Mouse (Mus musculus) E14TG2a.4 (cell line): ENCODE measurements around the gene Trip6.

ENCODE experiments used
- CTCF ChIP-seq: conservative IDR thresholded peaks from 2 replicates; pipeline ENCODE4 v1.5.1; 2014; ENCODE audit warnings: low read length
- NANOG ChIP-seq: IDR thresholded peaks from 2 replicates; pipeline ENCODE4 v1.6.1; 2014; ENCODE audit warnings: borderline replicate concordance, low read length, mixed read lengths

DNA sequence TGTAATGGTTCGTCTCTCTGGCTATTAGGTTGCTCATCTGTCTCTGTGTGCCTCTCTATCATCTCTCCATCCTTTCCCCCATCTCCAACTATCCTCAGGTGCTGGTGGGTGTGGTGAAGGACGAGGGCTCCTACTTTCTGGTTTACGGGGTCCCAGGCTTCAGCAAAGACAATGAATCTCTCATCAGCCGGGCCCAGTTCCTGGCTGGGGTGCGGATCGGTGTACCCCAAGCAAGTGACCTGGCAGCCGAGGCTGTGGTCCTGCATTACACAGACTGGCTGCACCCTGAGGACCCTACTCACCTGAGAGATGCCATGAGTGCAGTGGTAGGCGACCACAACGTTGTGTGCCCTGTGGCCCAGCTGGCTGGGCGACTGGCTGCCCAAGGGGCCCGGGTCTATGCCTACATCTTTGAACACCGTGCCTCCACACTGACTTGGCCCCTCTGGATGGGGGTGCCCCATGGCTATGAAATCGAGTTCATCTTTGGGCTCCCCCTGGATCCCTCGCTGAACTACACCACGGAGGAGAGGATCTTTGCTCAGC, 22.8 kb downstream of the Trip6 start:
- TF ChIP-seq CTCF (no peak), NANOG (no peak)
